Mouse (Mus musculus): ENCODE results near the gene Ptrh2. TPM values are rescaled to one million over a fixed set of nuclear protein-coding genes. Genes with fewer than 3 reads are reported as not detected.

Gene Ptrh2
- polyA plus RNA-seq, 1 experiment from 2014 or later, result 48.9 TPM

DNA sequence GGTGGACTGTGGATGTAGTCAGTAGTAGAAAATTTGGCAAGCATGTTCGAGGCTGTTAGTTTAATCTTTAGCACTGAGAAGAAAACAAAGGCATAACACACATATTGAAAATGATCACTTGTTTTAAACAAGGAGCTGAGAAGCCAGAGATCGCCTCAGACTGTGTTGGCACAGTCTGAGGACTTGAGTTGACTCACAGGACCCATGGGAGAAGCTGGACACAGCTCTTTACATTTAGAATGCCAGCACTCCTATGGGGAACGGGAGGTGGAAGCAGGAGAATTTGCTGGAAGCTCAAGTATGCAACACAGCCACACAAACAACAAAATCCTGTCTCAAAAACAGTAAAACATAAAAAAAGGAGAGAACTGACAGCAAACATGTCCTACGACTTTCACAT is 29.7 kb upstream of the Ptrh2 start:
- Histone ChIP-seq H3K27ac (no peak overlapping the region), H3K4me1 (no peaks in the 10 kb centered on the region), H3K4me3 (no peak overlapping the region), H3K9me3 (no peaks in the 10 kb centered on the region), H3K36me3 (replicated peaks) (peaks cover 3% of the 10 kb centered on the region; the same call in 1 of the 2 replicates), H3K27me3 (ENCODE audit: poor library complexity, severe bottlenecking) (no peaks in the 10 kb centered on the region)
- DNase-seq (ENCODE audit: extremely low spot score, low spot score), result no peak
- WGBS, result 89% methylated on average over 4 of the region's 4 CpGs

DNA sequence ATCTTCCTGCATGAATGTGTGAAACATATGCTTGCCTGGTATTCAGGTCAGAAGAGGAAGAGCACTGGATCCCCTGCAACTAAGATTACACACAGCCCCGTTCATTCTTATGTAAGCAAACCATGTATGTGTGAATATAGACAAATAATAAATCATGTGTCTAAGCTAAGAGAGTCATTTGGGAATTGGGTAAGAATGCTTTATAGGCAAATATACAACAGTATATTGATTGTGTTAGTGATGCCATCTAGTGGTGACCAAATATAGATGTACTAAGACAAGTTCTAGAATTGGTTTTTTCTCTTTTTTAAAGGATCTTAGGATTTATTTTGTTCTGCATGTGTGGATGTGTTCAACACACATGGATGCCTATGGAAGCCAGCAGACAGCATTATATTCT is 28.1 kb upstream of the Ptrh2 start:
- H3K36me3 ChIP-seq (replicated peaks), result peaks cover 13% of the 10 kb centered on the region
- no peaks in the 10 kb centered on the region for H3K27me3 ChIP-seq (ENCODE audit: poor library complexity, severe bottlenecking)
- WGBS, result 84% methylated on average over 1 of the region's 1 CpGs
- no peaks in the 10 kb centered on the region for H3K9me3 ChIP-seq
- H3K27ac ChIP-seq, result no peak overlapping the region
- no peak for DNase-seq (ENCODE audit: extremely low spot score, low spot score)
- no peak overlapping the region for H3K4me3 ChIP-seq
- no peaks in the 10 kb centered on the region for H3K4me1 ChIP-seq

DNA sequence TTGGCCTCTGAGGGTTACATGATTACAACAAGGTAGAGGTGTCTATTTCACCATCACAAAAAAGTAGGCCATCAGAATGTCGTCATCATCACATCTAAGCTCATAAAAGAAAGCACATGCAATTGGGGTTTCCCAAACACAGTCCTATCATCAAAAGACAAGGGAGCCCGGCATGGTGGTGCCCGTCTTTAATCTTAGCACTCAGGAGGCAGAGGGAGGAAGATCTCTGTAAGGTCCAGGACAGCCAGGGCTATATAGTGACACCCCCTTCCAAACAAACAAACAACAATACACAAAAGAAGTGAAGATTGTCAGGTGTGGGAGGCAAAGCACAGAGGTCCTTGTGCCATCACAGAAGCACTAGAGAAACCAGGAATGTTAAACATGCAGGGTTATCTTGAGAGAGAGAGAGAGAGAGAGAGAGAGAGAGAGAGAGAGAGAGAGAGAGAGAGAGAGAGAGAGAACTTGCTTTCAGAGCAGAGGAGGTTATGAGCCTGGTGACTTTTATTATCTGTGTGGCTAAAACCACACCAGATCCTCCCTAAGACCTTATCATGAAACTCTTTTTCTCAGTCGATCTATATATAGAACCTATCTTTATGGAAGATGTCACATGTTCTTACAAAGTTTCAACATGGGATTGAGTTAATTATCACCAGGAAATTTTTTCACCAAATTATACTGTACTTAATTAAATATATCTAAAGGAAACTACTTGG is 26.8 kb upstream of the Ptrh2 start:
- Histone ChIP-seq H3K27ac (no peak overlapping the region), H3K36me3 (replicated peaks) (peaks cover 24% of the 10 kb centered on the region), H3K4me1 (no peaks in the 10 kb centered on the region), H3K27me3 (ENCODE audit: poor library complexity, severe bottlenecking) (no peaks in the 10 kb centered on the region), H3K9me3 (no peaks in the 10 kb centered on the region), H3K4me3 (no peak overlapping the region)
- DNase-seq (ENCODE audit: extremely low spot score, low spot score), result no peak
- WGBS, result 93% methylated on average over 4 of the region's 4 CpGs

DNA sequence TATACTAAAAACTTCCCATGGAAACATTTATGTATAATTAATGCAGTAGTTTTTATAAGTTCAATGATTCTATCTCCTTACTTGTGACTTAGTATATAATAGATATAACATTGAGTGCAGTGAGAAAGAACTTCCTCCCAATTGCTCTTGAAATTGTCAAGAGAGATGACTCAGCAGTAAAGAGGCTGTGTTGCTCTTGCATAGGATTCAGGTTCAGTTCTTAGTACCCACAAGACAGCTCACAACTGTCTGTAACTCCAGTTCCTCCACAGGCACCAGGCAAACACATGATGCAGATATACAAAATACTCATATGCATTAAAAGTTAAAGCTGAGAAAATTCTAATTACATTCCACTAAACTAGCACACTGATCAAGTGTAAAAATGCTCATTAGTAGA is 25.9 kb upstream of the Ptrh2 start:
- H3K27ac ChIP-seq, result no peak overlapping the region
- DNase-seq (ENCODE audit: extremely low spot score, low spot score), result no peak
- H3K4me1 ChIP-seq, result no peaks in the 10 kb centered on the region
- no peaks in the 10 kb centered on the region for H3K27me3 ChIP-seq (ENCODE audit: poor library complexity, severe bottlenecking)
- H3K36me3 ChIP-seq (replicated peaks), result peaks cover 33% of the 10 kb centered on the region
- no peaks in the 10 kb centered on the region for H3K9me3 ChIP-seq
- H3K4me3 ChIP-seq, result no peak overlapping the region

DNA sequence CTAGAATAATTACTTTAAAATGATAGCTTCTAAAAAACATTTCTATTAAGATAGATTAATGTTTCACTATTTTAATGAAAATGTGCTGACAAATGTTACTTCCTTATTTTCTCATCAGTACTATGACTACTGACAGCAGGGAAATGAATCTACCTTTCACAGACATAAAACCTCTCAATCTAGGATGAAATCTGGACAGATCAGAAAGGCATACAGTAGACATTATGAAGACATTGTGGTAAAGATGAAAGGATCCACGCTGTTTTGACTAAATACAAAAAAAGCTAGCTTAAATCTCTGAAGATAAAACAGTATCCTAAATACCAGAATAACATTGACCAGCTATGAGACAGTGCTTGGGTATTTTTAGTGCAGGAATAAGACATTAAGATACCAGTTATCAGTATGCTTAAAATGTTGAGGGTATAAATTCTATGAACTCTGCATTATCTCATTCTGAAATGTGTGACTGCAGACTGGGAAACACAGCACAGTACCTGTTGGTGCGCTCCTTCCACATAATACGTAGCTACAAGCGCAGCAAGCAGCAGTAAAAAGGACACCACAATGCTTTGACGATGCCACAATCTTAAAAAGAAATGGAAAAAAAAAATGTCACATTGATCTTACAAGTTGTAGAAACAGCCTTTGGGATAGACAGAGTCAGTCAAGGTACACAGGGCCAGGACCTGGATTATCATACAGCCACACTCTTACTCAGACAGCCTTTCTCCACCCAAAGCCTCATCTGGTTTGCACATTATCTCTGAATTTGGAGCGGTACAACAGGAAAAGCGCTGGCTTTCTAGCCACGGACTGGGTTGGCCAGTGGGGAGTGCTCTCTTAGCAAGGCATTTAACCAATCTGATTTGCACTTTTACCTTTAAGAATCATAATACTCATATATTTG is 20.5 kb upstream of the Ptrh2 start:
- 94% methylated on average over 8 of the region's 8 CpGs for WGBS
- Histone ChIP-seq H3K9me3 (no peaks in the 10 kb centered on the region), H3K4me1 (no peaks in the 10 kb centered on the region), H3K4me3 (no peak overlapping the region), H3K27ac (no peak overlapping the region), H3K36me3 (replicated peaks) (peaks cover 61% of the 10 kb centered on the region), H3K27me3 (ENCODE audit: poor library complexity, severe bottlenecking) (no peaks in the 10 kb centered on the region)
- DNase-seq (ENCODE audit: extremely low spot score, low spot score), result no peak

DNA sequence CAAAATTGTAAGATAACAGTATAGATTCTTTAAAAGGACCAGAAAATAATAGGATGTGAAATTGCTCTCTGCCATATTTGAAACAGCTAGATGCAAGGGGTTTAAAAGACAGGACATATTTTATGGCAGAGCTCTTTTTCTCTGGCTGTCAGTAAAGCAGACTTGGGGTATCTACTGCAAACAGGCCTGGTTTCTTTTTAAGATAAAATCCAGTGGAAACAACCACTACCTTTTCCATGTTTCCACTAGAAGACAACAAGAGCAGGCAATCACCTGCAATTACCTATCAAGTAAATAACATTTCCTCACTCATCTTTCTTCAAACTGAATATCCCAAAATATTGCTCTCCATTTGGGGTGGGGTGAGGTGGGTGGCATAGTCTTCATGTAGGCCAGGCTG is 19.8 kb upstream of the Ptrh2 start:
- Histone ChIP-seq H3K4me1 (no peaks in the 10 kb centered on the region), H3K9me3 (no peaks in the 10 kb centered on the region), H3K27ac (no peak overlapping the region), H3K4me3 (no peak overlapping the region), H3K36me3 (replicated peaks) (peaks cover 59% of the 10 kb centered on the region), H3K27me3 (ENCODE audit: poor library complexity, severe bottlenecking) (no peaks in the 10 kb centered on the region)
- no peak for DNase-seq (ENCODE audit: extremely low spot score, low spot score)

DNA sequence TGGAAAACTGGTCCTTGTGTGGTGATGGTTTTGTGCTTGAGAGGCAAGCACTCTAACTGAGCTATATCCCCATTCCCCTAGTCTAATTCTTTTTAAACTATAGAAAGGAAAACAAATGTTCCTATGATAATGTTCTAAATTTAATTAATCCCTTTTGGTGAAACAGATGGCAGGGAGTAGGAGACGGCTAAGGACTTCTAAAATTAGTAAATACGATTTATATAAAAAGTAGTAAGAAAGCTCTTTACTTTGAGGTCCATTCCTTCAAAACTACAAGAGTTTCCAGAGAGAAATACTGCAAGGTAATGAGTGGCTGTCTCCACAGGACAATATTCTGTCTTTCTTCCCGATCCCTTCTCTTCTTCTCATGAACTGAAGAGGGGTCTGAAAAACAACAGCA is 19.4 kb upstream of the Ptrh2 start:
- no peak for DNase-seq (ENCODE audit: extremely low spot score, low spot score)
- Histone ChIP-seq H3K9me3 (no peaks in the 10 kb centered on the region), H3K27me3 (ENCODE audit: poor library complexity, severe bottlenecking) (no peaks in the 10 kb centered on the region), H3K36me3 (replicated peaks) (peaks cover 54% of the 10 kb centered on the region), H3K27ac (no peak overlapping the region), H3K4me1 (no peaks in the 10 kb centered on the region), H3K4me3 (no peak overlapping the region)
- 91% methylated on average over 3 of the region's 3 CpGs for WGBS

DNA sequence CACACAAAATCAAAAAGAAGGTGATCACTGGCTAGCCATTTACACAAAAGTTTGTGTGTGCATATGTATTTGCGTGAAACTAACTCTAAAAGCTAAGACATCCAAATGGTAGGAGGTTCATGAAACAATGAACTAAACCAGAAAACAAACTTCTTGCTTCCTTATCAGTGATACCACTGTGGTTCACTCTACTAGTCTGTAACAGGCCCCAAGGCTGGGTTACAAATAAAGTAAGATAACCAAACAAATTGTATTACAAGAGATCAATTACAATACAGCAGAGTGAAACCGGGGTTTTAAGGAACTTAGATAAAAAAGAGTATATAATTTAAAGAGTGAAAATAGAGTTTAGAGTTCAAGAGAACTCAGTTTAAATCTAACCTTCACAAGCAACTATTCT is 16.2 kb upstream of the Ptrh2 start:
- no peaks in the 10 kb centered on the region for H3K27me3 ChIP-seq (ENCODE audit: poor library complexity, severe bottlenecking)
- H3K4me3 ChIP-seq, result no peak overlapping the region
- peaks cover 31% of the 10 kb centered on the region for H3K36me3 ChIP-seq (replicated peaks)
- DNase-seq (ENCODE audit: extremely low spot score, low spot score), result no peak
- WGBS, result 96% methylated on average over 2 of the region's 2 CpGs
- no peaks in the 10 kb centered on the region for H3K4me1 ChIP-seq
- H3K9me3 ChIP-seq, result no peaks in the 10 kb centered on the region
- no peak overlapping the region for H3K27ac ChIP-seq

DNA sequence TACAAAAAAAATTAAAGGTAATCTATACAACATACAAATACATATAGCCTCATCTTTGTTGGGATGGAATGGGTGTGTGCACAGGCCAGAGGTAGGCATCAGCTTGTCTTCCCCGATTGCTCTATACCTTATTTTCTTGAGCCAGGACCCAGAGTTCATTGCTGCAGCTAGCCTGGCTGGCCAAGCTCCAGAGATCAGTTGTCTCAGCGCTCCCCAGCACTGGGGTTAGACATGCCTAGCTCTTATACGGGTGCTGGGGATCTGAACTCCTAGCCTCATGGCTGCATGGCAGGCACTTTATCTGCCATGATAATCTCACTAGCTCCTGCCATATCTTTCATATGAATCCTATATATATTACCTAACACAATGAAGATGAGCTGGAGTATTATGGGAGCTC is 15.6 kb upstream of the Ptrh2 start:
- Histone ChIP-seq H3K4me3 (no peak overlapping the region), H3K27me3 (ENCODE audit: poor library complexity, severe bottlenecking) (no peaks in the 10 kb centered on the region), H3K36me3 (replicated peaks) (peaks cover 25% of the 10 kb centered on the region), H3K4me1 (no peaks in the 10 kb centered on the region), H3K9me3 (no peaks in the 10 kb centered on the region), H3K27ac (no peak overlapping the region)
- WGBS, result 93% methylated on average over 3 of the region's 3 CpGs
- no peak for DNase-seq (ENCODE audit: extremely low spot score, low spot score)

DNA sequence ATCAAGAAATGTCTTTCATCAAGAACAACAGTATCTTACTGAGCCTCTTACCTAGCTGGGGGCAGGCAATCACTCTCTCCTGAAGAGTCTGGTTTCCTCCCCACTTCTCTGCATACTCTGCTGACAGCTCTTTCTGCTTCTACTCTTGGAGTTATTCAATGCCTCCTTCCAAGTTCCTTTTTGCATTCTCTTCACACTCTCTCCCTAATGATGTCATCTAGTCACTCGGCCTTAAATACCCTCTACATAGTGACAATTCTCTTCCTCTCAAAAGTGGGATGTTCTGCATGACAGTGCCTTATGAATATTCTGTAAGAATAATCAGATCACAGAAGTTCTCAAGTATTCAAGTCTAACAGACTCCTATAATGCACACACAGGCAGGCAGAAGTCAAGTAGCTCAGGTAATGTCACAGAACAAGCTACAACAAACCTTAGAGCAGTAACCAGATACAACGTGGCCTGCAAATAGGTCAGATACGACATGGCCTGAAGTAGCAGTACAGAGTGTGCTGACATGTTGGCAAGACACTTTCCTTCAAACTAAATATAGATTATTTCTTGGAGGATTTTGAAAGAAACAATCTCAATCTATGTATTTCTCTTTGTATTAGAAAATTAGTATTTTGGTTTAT is 12.6 kb upstream of the Ptrh2 start:
- DNase-seq (ENCODE audit: extremely low spot score, low spot score), result no peak
- Histone ChIP-seq H3K4me1 (no peaks in the 10 kb centered on the region), H3K36me3 (replicated peaks) (no peaks in the 10 kb centered on the region), H3K4me3 (no peak overlapping the region), H3K9me3 (no peaks in the 10 kb centered on the region), H3K27ac (no peak overlapping the region), H3K27me3 (ENCODE audit: poor library complexity, severe bottlenecking) (no peaks in the 10 kb centered on the region)
- WGBS, result 84% methylated on average over 3 of the region's 3 CpGs

DNA sequence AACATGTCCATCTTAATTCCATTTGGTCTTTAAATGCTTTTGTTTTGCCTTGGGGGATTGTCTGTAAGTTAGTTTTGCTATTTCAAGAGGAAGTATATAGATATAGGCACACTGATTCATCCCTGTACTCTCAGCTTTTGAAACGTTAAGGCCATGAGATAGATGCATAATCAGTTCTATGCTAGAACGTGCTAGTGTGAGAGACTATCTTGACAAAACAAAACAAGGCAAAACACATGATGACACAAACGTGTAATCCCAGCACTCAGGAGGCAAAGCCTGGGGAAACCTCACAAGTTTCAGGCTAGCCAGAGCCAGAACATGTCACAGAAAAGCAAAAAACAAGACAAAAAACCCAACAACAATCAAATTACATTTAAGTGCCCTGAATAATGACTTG is 11.0 kb upstream of the Ptrh2 start:
- Histone ChIP-seq H3K36me3 (replicated peaks) (peaks cover 10% of the 10 kb centered on the region), H3K27ac (no peak overlapping the region), H3K4me1 (no peaks in the 10 kb centered on the region), H3K9me3 (no peaks in the 10 kb centered on the region), H3K27me3 (ENCODE audit: poor library complexity, severe bottlenecking) (no peaks in the 10 kb centered on the region), H3K4me3 (no peak overlapping the region)
- 84% methylated on average over 3 of the region's 3 CpGs for WGBS
- DNase-seq (ENCODE audit: extremely low spot score, low spot score), result no peak

DNA sequence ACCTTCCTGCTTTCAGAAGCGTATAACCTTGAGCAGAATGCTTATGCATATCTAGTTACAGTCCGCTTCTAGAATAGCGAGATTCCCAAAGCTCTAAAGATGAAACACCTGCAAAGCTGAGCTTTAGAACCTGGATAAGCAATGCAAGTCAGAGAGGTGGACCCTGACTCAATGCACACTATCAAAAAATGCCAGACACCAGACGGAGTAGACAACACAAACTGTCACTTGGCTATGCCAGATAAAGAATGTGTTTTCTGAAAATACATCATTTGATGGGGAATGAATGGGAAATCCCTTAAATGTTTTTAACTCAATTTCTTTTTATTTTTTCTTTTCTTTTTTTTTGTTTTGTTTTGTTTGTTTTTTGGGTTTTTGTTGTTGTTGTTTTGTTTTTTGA is 8.3 kb upstream of the Ptrh2 start:
- no peak overlapping the region for H3K27ac ChIP-seq
- H3K4me1 ChIP-seq, result no peaks in the 10 kb centered on the region
- H3K27me3 ChIP-seq (ENCODE audit: poor library complexity, severe bottlenecking), result no peaks in the 10 kb centered on the region
- 91% methylated on average over 4 of the region's 4 CpGs for WGBS
- DNase-seq (ENCODE audit: extremely low spot score, low spot score), result no peak
- no peak overlapping the region for H3K4me3 ChIP-seq
- peaks cover 10% of the 10 kb centered on the region for H3K36me3 ChIP-seq (replicated peaks)
- H3K9me3 ChIP-seq, result no peaks in the 10 kb centered on the region

DNA sequence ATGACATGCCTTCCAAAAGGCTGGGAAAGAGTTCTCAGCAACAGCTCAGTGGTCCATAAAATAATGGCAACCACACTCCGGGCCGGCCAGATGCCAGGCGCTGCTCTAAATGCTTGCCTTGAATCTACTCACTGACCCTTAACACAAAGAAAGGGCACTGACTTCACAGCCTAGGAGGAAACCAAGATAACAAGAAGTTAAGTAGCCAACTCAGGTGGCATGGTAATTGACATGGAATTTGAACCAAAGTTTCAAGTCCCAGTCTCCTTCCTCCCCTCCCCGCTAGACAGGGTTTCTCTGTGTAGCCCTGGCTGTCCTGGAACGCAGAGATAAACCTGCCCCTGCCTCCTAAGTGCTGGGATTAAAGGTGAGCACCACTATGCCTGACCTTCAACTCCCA is 4.8 kb upstream of the Ptrh2 start:
- Histone ChIP-seq H3K36me3 (replicated peaks) (peaks cover 10% of the 10 kb centered on the region), H3K27me3 (ENCODE audit: poor library complexity, severe bottlenecking) (no peaks in the 10 kb centered on the region), H3K4me1 (peaks cover 11% of the 10 kb centered on the region), H3K4me3 (no peak overlapping the region), H3K9me3 (no peaks in the 10 kb centered on the region), H3K27ac (no peak overlapping the region)
- DNase-seq (ENCODE audit: extremely low spot score, low spot score), result no peak
- 79% methylated on average over 5 of the region's 5 CpGs for WGBS
